Mouse (Mus musculus) Patski (cell line): Measurements from ENCODE around the gene 7530416G11Rik. TPM values are rescaled to one million over a fixed set of nuclear protein-coding genes. Genes with fewer than 3 reads are reported as not detected.
A peak's percentile ranks its signal among the peaks of the same experiment; 100 is the strongest.

Experiments used
- ATAC-seq: fragments of 100-300 bp; one replicate; pipeline ENCODE4 v1.8.0; 2021
- CTCF ChIA-PET: fragments of 350-600 bp; sonication (Branson Sonifier 250); formaldehyde crosslinking; loops from one replicate; lab custom pipeline; 2022; ENCODE audit warnings: inconsistent platforms; lab: Charles Lee
- POLR2A ChIA-PET: fragments of 350-600 bp; sonication (Branson Sonifier 250); formaldehyde crosslinking; loops from one replicate; lab custom pipeline; 2022; ENCODE audit warnings: antibody characterized with exemption, inconsistent platforms; lab: Charles Lee
- DNase-seq: peaks from one replicate; pipeline ENCODE4 v3.0.0-alpha.2; 2011; ENCODE audit warnings: low read depth, low spot score
- H3K27me3 ChIP-seq: fragments of 371-371 bp; one replicate; pipeline ENCODE4 v1.5.1; 2021
- CTCF ChIP-seq: fragments of 100-300 bp; IDR thresholded peaks from one replicate; pipeline ENCODE4 v1.5.1; 2021
- in situ Hi-C: fragments of 300-500 bp; cut with MboI; formaldehyde crosslinking; loops from 3 replicates; pipeline ENCODE4 v1.11.1; 2018; ENCODE audit warnings: low pct_unique_long_range_greater_than_20kb, mixed read lengths
- polyA plus RNA-seq: library from polyadenylated mRNA; unstranded; gene quantifications from one replicate; pipeline ENCODE4 v1.2.3, GENCODE M21; 2021

Gene 7530416G11Rik
- polyA plus RNA-seq, 1 experiment from 2014 or later: not detected

DNA sequence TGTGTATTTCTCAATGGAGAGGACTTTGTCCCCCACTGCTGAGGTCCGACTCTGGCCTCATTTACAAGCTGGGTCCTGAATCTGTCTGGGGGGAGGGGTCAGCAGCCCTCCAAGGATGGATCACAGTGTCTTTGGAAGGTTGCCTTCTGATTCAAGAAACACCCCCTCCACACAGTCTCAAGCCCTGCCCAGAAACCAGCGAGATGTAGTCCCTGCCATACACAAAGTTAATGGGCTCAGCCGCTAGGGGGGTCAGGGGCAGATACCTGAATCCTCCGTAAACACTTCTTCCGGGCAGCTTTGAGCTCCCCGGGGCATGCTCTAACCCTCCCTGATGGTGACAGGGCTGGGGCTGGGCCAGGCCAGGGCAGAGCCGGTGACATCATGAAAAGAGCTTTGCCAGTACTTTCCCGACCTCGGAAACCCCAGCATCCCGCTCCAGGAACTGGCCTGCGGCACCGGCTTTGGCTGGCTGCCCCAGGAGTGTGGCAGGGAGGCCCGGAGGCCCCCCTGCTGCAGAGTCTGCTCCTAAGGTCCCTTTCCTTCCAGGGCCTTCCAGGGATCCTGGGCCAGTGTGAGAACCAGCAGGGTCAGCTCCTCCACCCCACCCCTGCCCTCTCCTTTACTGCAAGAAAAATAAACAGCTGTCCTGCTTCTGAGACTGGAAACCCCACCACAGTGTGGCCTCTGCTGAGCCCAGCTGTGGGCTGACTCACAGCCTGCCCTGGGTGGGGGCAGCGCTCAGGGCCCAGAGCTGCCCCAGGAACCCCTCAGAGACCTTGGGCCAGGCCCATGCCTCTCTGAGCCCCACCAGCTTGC is 20.4 kb upstream of the 7530416G11Rik start:
- ChIA-PET CTCF (interaction anchor here (0.9 to 1.8 kb wide), 6 partner anchors 10 to 57 kb away, joined by 3 to 9 read pairs (median 4); no protein-coding TSS in a partner anchor), POLR2A (interaction anchor here (0.6 kb wide), 1 partner anchor 59 kb away, joined by 3 read pairs; no protein-coding TSS in a partner anchor)
- in situ Hi-C loops: loop anchor here (10.0 kb wide), 1 partner anchor 51 kb away; no protein-coding TSS in a partner anchor
- ATAC-seq (peak; percentile 90), DNase-seq (peak; percentile 94)
- TF ChIP-seq CTCF: no peak
- H3K27me3 ChIP-seq: no peaks in the 10 kb centered on the region

- DNase-seq: no peak
- in situ Hi-C loops: no loop called here
Measured at GRCm38 (mm10) chr15:85519438-85519837, 16.4 kb upstream of the 7530416G11Rik start.

GRCm38 (mm10) chr15:85507370-85508014 is 4.5 kb upstream of the 7530416G11Rik start:
- no peak for TF ChIP-seq CTCF
- POLR2A ChIA-PET: interaction anchor here (0.6 kb wide), 1 partner anchor 260 kb away, joined by 3 read pairs; no protein-coding TSS in a partner anchor
- ATAC-seq (no peak), DNase-seq (no peak)
- in situ Hi-C loops: no loop called here
- CTCF ChIA-PET: no interaction called here
- H3K27me3 ChIP-seq: no peaks in the 10 kb centered on the region

More at GRCm38 (mm10) chr15:85519438-85519837, 16.4 kb upstream of the 7530416G11Rik start:
- no peaks in the 10 kb centered on the region for H3K27me3 ChIP-seq
- CTCF ChIA-PET: no interaction called here
- ATAC-seq: no peak
- TF ChIP-seq CTCF: no peak
- POLR2A ChIA-PET: no interaction called here

DNA sequence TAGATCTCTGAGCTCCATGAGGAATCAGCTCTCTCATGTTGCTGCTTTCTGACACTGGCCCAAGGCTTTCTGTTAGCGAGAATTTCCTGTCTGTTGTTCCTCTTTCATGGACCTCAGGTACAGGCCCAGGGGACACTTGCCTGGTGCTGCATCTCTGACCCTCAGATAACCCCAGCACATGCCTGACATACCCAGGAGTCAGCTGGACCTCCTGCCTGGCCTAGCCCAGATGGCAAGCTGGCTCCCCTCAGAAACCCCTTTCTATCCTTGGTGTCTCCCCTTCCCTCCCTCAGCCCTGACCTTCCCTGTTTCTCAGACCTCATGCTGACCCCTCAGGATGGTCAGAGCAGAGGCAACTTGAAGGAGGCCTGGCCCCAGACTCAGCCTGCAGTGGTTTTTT is 3.7 kb upstream of the 7530416G11Rik start:
- no peaks in the 10 kb centered on the region for H3K27me3 ChIP-seq
- TF ChIP-seq CTCF: no peak
- DNase-seq: no peak
- no peak for ATAC-seq
- CTCF ChIA-PET: no interaction called here
- POLR2A ChIA-PET: no interaction called here
- in situ Hi-C loops: no loop called here

DNA sequence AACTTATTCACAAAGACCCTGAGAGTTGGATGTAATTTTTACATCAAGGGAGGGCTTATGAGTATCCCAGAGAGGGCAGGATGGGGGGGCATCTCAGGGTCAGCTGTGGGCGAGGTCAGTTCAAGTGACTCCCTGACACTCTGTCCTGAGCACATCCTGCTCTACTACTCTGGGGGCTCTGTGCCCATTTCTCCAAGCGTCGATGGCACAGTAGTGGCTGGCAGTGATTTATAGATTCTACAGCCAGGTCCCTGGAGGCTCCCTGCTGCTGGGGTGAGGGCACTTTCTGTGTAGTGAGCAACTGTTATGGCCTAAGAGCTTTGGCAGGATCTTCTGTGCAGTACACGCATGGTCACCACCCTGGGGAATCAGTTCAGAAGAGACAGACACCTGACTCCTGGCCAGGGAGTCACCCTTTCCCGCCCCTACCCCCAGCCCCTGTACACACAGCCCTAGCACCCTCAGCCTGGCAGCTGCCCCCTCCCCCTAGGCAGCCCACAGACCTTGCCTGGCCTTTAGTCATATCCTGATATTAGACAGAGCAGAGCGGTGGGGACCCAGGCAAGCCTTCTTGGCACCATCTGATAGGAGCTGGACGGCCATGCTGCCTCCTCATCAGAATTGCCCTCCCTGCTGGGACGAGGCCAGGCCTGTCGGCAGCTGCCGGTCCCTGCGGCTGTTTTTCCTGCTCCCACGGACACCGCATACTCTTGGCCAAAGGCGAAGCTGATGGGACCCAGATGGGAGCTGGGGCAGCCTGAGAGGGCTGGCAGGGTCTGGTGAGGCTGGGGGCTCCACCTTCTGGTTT is 2.3 kb upstream of the 7530416G11Rik start:
- ChIA-PET POLR2A (no interaction called here), CTCF (no interaction called here)
- in situ Hi-C loops: no loop called here
- no peaks in the 10 kb centered on the region for H3K27me3 ChIP-seq
- ATAC-seq: no peak
- no peak for DNase-seq
- TF ChIP-seq CTCF: no peak

DNA sequence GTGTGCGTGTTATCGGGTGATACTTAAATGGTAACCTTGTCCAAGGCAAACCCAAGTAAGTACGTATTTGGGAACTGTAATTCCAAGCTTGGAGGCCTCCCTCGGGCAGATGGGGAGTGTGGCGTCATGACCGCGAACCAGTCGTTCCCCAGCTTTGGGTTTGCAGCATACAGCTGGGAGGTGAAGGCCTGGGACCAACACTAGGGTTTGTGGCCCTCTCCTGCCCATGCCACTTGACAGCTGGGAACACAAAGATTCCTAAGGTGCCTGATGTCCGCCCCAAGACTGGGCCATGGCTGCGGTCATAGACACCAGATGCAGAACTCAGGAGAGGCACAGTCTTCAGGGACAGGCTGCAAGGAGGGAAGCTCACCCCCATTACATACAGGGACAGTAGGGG is 2.8 kb downstream of the 7530416G11Rik start:
- TF ChIP-seq CTCF: no peak
- DNase-seq: no peak
- POLR2A ChIA-PET: no interaction called here
- CTCF ChIA-PET: no interaction called here
- no peak for ATAC-seq
- H3K27me3 ChIP-seq: no peaks in the 10 kb centered on the region
- in situ Hi-C loops: no loop called here

DNA sequence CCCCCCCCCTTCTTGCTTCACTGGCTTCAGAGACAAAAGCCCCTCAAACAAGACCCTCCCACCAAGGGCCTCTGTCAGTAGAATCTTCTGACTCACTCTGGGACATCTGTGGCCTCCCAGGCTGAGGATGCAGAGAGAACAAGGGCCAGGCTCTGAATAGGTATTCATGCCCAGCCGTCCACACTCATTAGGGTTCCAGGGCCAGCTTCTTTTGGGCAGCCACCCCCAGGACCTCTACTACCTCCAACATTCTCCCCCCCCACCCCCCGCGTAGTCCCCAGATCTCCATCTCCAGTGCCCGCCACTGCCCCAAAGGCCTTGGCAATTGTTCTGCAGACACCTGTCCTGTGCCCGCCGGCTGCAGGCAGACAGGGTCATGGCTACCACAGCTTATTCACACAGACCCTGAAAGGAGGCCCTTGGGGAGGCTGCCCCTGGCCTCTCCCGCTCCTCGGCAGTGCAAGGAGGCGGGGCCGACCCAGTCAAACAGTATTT is 5.0 kb downstream of the 7530416G11Rik start:
- in situ Hi-C loops: no loop called here
- H3K27me3 ChIP-seq: no peaks in the 10 kb centered on the region
- ChIA-PET POLR2A (no interaction called here), CTCF (no interaction called here)
- no peak for DNase-seq
- no peak for ATAC-seq
- TF ChIP-seq CTCF: no peak

DNA sequence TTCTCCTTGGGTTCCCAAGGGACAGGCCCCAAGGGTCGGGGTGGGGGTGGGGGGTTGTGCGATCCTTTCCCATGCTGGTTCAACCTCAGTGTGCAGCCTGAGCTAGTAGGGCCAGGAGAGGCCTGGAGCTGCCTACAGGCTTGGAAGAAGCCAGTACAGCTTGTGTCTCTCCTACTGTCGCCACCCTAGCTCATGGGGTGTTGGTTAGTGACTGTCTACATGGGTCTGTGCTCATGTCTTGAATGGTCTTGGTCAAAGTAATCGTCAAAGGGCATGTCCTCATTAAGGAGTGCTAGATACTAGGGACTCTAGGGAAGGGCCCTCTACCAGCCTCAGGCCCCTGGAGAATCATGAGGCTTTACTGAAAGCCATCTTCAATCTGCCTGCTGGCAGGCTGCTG is 5.5 kb downstream of the 7530416G11Rik start:
- in situ Hi-C loops: no loop called here
- H3K27me3 ChIP-seq: no peaks in the 10 kb centered on the region
- CTCF ChIA-PET: interaction anchor here (1.1 kb wide), 1 partner anchor 16 kb away, joined by 3 read pairs; no protein-coding TSS in a partner anchor
- POLR2A ChIA-PET: no interaction called here
- DNase-seq (no peak), ATAC-seq (no peak)
- TF ChIP-seq CTCF: no peak

DNA sequence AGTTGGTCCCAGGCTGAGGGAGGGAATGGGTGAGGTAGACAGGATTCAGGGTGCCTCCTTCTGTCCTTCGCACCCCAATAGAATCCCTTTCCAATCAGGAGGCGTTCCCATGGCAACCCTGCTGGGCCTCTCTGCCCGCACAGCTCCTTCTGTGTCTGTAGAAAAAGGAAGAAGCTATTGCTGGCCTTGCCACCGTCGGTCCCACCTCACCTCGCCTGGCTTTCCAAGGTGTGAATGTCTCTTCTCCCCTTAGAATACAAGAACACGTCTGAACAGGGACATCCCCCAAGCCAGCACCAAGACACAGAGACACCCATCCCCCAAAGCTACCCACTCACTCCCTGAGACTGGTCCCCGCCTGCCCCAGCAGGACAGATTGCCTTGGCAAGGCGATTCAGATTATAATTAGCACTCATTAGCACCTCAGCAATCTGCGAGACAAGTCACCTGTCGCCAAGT is 8.8 kb downstream of the 7530416G11Rik start:
- DNase-seq (no peak), ATAC-seq (no peak)
- ChIA-PET POLR2A (no interaction called here), CTCF (interaction anchor here (1.1 to 1.3 kb wide), 2 partner anchors 17 to 30 kb away, joined by 3 to 4 read pairs; no protein-coding TSS in a partner anchor)
- no peak for TF ChIP-seq CTCF
- no peaks in the 10 kb centered on the region for H3K27me3 ChIP-seq
- in situ Hi-C loops: no loop called here

GRCm38 (mm10) chr15:85489751-85490150 is 13.3 kb downstream of the 7530416G11Rik start:
- ChIA-PET CTCF (interaction anchor here (0.7 kb wide), 1 partner anchor 10 kb away, joined by 3 read pairs; no protein-coding TSS in a partner anchor), POLR2A (interaction anchor here (0.6 kb wide), 1 partner anchor 9 kb away, joined by 3 read pairs; no protein-coding TSS in a partner anchor)
- TF ChIP-seq CTCF: no peak
- DNase-seq (no peak), ATAC-seq (no peak)
- in situ Hi-C loops: no loop called here
- H3K27me3 ChIP-seq: no peaks in the 10 kb centered on the region
